Mouse (Mus musculus): ENCODE data around the gene Mrps36.

- TF ChIP-seq EP300 (IDR thresholded peaks at IDR 0.05; ENCODE audit: insufficient read depth, low read depth, low read length) (no peak), POLR2A (IDR thresholded peaks at IDR 0.05; ENCODE audit: insufficient read depth, low read depth, low read length) (no peak)
These were observed 14.2 kb downstream of the Mrps36 start for GRCm38 (mm10) chr13:100730153-100730860.
